Mouse (Mus musculus) lung, postnatal 0 days (tissue): ENCODE measurements around the gene Aqp9. TPM values are rescaled to one million over a fixed set of nuclear protein-coding genes. Genes with fewer than 3 reads are reported as not detected.

Source experiments
- ATAC-seq: fragments of 200-750 bp; cut with Nextera tagmentation; 2 replicates; pipeline ENCODE4 v1.8.0; 2017; ENCODE audit warnings: moderate library complexity
- DNase-seq: peaks from one replicate; pipeline ENCODE4 v3.0.0-alpha.2; 2016; ENCODE audit warnings: low spot score
- H3K27ac ChIP-seq: fragments of 300-500 bp; sonication (generic); 2 replicates; pipeline ENCODE4 v1.5.1; 2014; ENCODE audit warnings: antibody characterized with exemption, mild to moderate bottlenecking, low read length, mixed read lengths
- H3K27me3 ChIP-seq: fragments of 300-500 bp; sonication (generic); replicated peaks from 2 replicates; pipeline ENCODE4 v1.6.1; 2014; ENCODE audit warnings: low read length, mixed read lengths; ENCODE audit not compliant: insufficient read depth
- H3K36me3 ChIP-seq: fragments of 300-500 bp; sonication (generic); 2 replicates; pipeline ENCODE4 v1.6.1; 2014; ENCODE audit warnings: low read length, mixed read lengths; ENCODE audit not compliant: insufficient read depth
- H3K4me1 ChIP-seq: fragments of 300-500 bp; sonication (generic); 2 replicates; pipeline ENCODE4 v1.6.1; 2014; ENCODE audit warnings: antibody characterized with exemption, low read depth, low read length, mixed read lengths; ENCODE audit not compliant: insufficient read depth
- H3K4me2 ChIP-seq: fragments of 300-500 bp; sonication (generic); replicated peaks from 2 replicates; pipeline ENCODE4 v1.6.1; 2014; ENCODE audit warnings: low read depth, mild to moderate bottlenecking, low read length, moderate library complexity, mixed read lengths
- H3K4me3 ChIP-seq: fragments of 300-500 bp; sonication (generic); 2 replicates; pipeline ENCODE4 v1.5.1; 2014; ENCODE audit warnings: low read depth, low read length
- H3K9ac ChIP-seq: fragments of 300-500 bp; sonication (generic); replicated peaks from 2 replicates; pipeline ENCODE4 v1.6.1; 2014; ENCODE audit warnings: low read depth, mild to moderate bottlenecking
- H3K9me3 ChIP-seq: fragments of 300-500 bp; sonication (generic); 2 replicates; pipeline ENCODE4 v1.6.1; 2016; ENCODE audit warnings: low read length, mixed read lengths
- CTCF ChIP-seq: IDR thresholded peaks from 2 replicates; pipeline ENCODE4 v1.5.1; 2016; ENCODE audit warnings: antibody characterized with exemption, mild to moderate bottlenecking
- EP300 ChIP-seq: IDR thresholded peaks from 2 replicates; pipeline ENCODE4 v1.6.1; 2016; ENCODE audit warnings: antibody characterized with exemption, mild to moderate bottlenecking, control low read depth
- WGBS: fragments of 180-500 bp; shearing (Covaris S2); extraction: QIAGEN DNeasy Blood & Tissue Kit; methylation state at CpG from one replicate; pipeline ENCODE4 v1.1.7; 2014; 5-methylcytosine and 5-hydroxymethylcytosine counted together
- polyA plus RNA-seq: library from polyadenylated mRNA; unstranded; fragments of >200 nt; fragmentation: Nextera tagmentation; extraction: Ambion mirVana; gene quantifications from 2 replicates; pipeline ENCODE4 v1.2.1, GENCODE M21; 2015

Aqp9 gene
- polyA plus RNA-seq, 1 experiment from 2014 or later = 0.78 TPM

DNA sequence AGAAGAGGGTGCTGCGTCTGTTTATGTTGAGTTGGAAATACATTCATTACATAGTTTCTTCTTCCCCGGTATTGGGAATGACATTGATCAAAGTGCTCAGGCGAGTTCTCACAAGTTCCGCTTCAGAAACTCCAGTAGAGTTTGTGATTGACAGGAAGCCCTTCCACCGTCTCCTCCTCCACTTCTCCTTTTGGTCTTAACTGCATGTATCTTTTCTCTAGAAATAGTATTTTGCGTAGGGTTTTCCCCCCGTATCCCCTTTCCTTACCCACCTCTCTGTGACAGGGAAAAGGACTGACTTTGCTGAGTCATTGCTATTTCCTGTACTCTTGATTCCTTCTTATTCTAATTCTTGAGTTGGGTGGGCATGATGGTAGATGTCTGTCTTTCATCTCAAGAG lies 18.9 kb upstream of the Aqp9 start:
- no peak overlapping the region for H3K9ac ChIP-seq
- 82% methylated on average over 7 of the region's 7 CpGs for WGBS

DNA sequence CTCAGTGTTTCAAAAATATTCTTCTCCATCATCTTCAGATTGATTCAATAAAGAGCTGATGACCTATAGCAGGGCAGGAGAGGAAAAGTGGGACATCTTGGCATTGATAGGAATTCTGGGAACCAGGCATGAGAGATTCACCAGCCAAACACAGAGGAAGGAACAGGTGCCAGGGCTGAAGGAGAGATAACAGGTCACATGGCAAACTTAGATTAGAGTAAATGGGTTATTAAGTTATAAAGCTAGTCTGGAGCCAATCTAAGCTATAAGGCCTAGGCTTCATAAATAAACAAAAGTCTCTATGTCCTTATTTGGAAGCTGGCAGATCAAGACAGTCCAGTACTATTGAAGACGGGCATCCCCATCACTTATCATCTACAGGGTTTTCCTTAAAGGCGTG lies 17.3 kb upstream of the Aqp9 start:
- TF ChIP-seq CTCF (no peak), EP300 (no peak)
- Histone ChIP-seq H3K9me3 (no peaks in the 10 kb centered on the region), H3K4me3 (no peak overlapping the region), H3K27ac (no peak overlapping the region), H3K4me1 (no peaks in the 10 kb centered on the region), H3K36me3 (no peaks in the 10 kb centered on the region), H3K27me3 (no peaks in the 10 kb centered on the region), H3K9ac (no peak overlapping the region), H3K4me2 (no peak overlapping the region)
- ATAC-seq (no peak), DNase-seq (no peak)
- WGBS = 63% methylated on average over 2 of the region's 2 CpGs

More for the DNA sequence above, 18.9 kb upstream of the Aqp9 start:
- H3K4me2 ChIP-seq = no peak overlapping the region
- no peaks in the 10 kb centered on the region for H3K36me3 ChIP-seq
- H3K27me3 ChIP-seq = no peaks in the 10 kb centered on the region
- ATAC-seq (no peak), DNase-seq (no peak)
- H3K4me3 ChIP-seq = no peak overlapping the region
- H3K9me3 ChIP-seq = no peaks in the 10 kb centered on the region
- H3K4me1 ChIP-seq = no peaks in the 10 kb centered on the region
- no peak for TF ChIP-seq EP300
- TF ChIP-seq CTCF = no peak
- H3K27ac ChIP-seq = no peak overlapping the region

DNA sequence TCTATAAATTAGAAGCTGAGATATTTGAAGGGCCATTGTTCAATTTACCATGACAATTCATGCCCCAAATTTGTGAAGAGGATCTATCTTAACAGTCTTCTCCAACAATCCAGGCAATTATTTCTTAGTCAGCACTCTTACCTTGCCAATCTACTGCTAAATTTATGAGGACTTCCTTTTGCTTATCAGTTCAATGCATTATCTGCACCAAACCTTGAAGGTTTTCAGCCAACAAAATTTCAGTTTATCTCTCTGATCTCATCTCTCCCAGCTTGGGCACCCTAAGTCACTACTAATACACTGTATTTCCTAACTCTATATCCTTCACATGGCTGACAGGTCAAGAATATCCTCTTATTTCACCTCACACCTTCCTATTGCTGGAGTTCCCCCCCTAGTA lies 16.8 kb upstream of the Aqp9 start:
- TF ChIP-seq EP300 (no peak), CTCF (no peak)
- Histone ChIP-seq H3K36me3 (no peaks in the 10 kb centered on the region), H3K4me3 (no peak overlapping the region), H3K27ac (no peak overlapping the region), H3K9ac (no peak overlapping the region), H3K27me3 (no peaks in the 10 kb centered on the region), H3K4me1 (no peaks in the 10 kb centered on the region), H3K4me2 (no peak overlapping the region), H3K9me3 (no peaks in the 10 kb centered on the region)
- DNase-seq = no peak
- no peak for ATAC-seq

DNA sequence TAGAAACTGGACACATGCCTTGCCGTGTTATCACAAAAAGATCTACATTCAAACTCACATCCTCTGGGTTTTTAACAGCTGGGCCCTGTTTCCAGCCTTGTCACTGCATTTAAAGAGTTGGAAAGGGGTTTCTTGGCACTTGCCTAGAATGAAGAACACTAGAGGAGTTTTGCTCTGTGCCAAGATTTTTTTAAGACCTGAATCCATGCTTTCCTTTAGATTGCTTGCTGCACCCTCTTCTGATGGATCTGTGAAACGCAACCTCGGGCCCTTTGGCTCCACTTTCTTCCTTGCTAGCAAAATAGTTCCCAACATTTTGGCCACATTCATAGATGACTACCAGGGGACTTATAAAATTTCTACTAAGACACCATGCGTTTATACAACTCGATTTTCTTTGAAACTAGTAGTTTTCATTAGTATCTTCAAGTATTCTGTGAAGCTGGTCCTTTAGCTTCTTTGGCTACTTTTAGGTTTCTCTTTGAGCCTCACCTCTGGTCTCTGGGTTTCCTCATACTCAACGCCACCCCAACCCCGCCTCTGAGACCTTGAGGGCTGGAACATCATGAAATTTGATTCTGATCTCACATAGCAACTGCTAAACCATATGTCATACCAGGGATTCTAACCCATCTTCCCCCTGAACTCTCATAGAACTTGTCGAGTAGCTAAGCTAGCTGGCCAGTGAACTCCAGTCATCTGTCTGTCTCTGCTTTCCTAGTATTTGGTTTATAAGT lies 11.7 kb upstream of the Aqp9 start:
- Histone ChIP-seq H3K36me3 (no peaks in the 10 kb centered on the region), H3K4me1 (no peaks in the 10 kb centered on the region), H3K9ac (no peak overlapping the region), H3K27me3 (no peaks in the 10 kb centered on the region), H3K4me2 (no peak overlapping the region), H3K4me3 (no peak overlapping the region), H3K27ac (no peak overlapping the region), H3K9me3 (no peaks in the 10 kb centered on the region)
- ATAC-seq (no peak), DNase-seq (peak; percentile 64)
- TF ChIP-seq EP300 (no peak), CTCF (peak; percentile 49)
- WGBS = 55% methylated on average over 8 of the region's 8 CpGs

DNA sequence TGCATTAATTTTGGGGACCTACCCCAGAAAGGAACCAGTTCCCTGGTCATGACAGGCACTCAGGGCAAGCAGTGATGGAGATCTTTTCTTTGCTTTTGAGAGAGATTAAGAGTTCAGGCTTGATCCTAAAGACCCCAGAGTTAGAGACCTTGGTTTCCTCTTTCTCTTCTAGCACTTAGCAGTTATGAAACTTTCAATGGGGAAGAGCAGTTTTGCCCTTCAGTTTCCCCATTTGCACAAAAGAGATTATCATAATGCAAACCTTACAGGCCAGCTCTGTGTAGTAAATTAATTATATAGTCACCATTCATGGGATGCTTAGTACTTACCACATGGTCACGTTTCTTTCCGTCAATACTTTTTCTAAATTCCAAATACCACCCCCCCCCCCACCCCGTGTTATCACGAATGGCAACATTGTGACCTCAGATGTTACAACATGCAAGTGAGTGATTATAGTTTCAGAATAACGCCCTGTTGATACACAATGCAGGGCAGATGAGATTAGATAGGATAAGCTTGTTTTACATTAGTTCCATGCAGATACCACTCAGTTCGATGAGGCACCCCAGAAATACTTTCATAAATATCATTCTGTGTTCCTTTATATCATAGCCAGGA lies 10.9 kb upstream of the Aqp9 start:
- no peak for ATAC-seq
- 50% methylated on average over 6 of the region's 6 CpGs for WGBS
- no peak for TF ChIP-seq CTCF

DNA sequence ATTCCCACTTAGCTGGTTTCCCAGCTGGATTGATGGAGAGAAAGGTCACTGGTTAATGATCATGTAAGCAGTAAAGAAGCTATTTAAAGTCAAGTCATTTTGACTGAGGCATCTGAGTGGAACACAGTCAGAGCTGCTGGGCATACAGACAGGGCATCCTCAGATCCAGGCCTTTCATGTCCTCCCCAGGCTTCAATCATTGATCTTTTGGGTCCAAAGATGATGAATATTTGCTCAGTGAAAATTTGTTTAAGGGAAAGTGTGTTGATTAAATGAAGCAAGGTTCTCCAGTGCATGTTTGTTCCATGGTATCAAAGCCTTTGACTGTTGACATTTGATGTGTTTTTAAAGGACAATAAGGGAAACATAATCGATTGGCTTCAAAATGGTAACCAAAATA lies 7.2 kb upstream of the Aqp9 start:
- Histone ChIP-seq H3K4me1 (no peaks in the 10 kb centered on the region), H3K4me3 (no peak overlapping the region), H3K9me3 (no peaks in the 10 kb centered on the region), H3K36me3 (no peaks in the 10 kb centered on the region), H3K9ac (no peak overlapping the region), H3K4me2 (no peak overlapping the region), H3K27ac (no peak overlapping the region), H3K27me3 (no peaks in the 10 kb centered on the region)
- WGBS = 74% methylated on average over 1 of the region's 1 CpGs
- DNase-seq = no peak
- TF ChIP-seq CTCF (no peak), EP300 (no peak)
- no peak for ATAC-seq

More for the DNA sequence above, 10.9 kb upstream of the Aqp9 start:
- Histone ChIP-seq H3K4me1 (no peaks in the 10 kb centered on the region), H3K4me3 (no peak overlapping the region), H3K27ac (no peak overlapping the region), H3K9ac (no peak overlapping the region), H3K9me3 (no peaks in the 10 kb centered on the region), H3K36me3 (no peaks in the 10 kb centered on the region), H3K4me2 (no peak overlapping the region), H3K27me3 (no peaks in the 10 kb centered on the region)
- no peak for DNase-seq
